Mouse (Mus musculus) adrenal gland, adult 8-10 months (tissue): Measurements from ENCODE around the gene Sept7. TPM values are rescaled to one million over a fixed set of nuclear protein-coding genes. Genes with fewer than 3 reads are reported as not detected.
"Not testable (repeated sequence)": the region's sequence is repeated elsewhere in the genome, so short reads cannot be mapped to it uniquely, and the experiment has no call there.

ENCODE experiments used
- DNase-seq: peaks from one replicate; pipeline ENCODE4 v3.0.0; 2022
- total RNA-seq, 4 experiments: library from RNA; stranded (reverse); gene quantifications; 2 replicates each; pipeline ENCODE4 v1.2.4; 2022

The Sept7 gene
- total RNA-seq, 4 experiments from 2014 or later: 98.7 to 122 (median 118) TPM

DNA sequence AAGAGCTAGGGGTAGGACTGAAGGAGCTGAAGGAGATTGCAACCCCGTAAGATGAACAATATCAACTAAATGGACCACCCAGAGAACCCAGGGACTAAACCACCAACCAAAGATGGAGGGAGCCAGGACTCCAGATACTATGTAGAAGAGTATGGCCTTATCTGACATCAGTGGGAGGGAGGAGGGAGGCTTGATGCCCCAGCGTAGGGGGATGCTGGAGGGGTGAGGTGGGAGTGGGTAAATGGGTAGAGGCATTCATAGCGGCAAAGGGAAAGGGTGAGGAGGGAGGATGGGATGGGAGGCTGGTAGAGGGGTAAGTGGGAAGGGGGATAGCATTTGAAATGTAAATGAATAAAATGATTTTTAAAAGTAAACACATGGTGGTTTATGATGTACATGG lies 8.2 kb downstream of the Sept7 start:
- no peak for DNase-seq

GRCm38 (mm10) chr9:25260979-25261378 lies 8.7 kb downstream of the Sept7 start:
- no peak for DNase-seq

DNA sequence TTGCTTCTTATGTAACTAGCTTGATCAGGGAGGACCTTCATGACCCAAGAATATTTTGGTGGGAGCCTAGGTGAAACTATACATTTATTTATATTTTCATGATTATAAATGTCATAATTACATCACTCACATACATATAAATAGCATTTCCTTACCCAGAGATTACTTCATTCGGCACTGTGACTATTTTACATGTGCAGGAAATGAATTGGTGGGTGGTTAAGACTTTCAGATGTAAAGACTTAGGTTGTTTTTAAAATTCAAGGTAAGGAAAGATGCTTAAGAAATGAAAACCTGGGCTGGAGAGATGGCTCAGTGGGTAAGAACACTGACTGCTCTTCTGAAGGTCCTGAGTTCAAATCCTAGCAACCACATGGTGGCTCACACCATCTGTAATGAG lies 9.8 kb downstream of the Sept7 start:
- DNase-seq: no peak

DNA sequence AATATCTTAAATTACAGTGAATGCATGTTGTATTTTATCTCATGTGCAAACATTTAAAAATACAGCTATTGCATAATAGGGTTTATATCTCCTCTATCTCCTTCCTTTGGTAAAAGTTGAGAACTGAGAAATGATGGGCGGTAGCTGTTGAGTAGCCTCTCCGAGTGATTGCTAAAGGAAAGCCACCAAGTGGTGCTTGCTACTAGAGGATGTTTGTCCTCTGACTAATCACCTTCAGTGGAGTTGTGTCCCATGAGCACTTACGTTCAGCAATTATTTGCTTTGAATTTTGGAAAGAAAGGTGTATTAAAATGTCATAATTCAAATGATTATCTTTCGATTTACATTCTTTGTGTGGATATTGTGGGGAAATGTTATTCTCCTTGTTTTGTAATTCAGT lies 13.6 kb downstream of the Sept7 start:
- no peak for DNase-seq

GRCm38 (mm10) chr9:25267133-25267532 lies 14.9 kb downstream of the Sept7 start:
- no peak for DNase-seq

DNA sequence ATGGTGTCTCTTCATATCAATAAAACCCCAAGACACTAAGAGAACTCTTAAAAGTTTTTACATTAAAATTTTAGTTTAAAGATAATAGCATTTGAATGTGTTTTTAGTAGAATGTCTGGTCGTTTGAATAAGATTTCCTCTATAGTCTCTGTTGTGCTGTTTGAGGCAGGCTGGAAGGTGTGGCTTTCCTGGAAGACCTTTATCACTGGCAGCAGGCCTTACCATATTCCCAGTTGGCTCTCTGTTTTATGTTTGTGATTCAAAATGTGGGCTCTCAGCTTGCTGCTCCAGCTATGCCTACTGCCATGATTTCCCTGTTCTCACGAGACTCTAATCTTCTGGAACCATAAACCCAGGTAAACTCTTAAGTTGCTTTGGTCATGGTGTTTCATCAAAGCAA lies 15.3 kb downstream of the Sept7 start:
- DNase-seq: no peak

- no peak for DNase-seq
These were observed 19.7 kb downstream of the Sept7 start for GRCm38 (mm10) chr9:25271902-25272301.

GRCm38 (mm10) chr9:25289796-25290195 lies 37.6 kb downstream of the Sept7 start:
- no peak for DNase-seq

DNA sequence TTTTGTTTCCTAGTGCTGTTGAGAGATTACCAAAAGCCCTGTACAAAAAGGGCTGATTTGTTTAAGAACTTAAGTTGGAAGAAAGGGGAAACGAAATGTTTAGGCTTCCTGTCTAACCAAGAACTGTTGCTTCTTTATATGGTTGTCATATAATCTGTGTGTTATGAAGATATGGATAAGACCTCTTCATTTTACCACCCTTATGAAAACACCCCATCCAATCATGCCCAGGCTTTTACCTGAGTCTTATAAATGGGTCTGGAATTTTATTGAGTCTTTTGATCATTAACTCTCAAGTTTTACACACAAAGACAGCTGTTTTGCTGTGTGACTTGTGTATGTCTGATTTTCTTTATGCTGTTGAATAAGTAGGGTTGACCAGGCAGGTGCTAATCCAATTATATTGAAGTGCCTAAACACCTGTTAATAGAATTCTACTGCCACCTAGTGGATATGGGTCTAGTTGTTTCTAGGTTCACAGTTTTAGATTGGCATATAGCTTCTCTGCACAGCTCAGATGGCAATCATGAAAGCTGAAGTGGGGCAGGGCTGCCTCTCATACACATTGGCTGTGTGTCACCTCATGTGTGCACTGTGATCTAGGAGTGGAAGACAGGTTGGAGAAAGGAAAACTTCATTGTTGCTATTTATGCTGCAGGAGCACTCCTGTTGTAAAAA lies 57.4 kb downstream of the Sept7 start:
- no peak for DNase-seq

DNA sequence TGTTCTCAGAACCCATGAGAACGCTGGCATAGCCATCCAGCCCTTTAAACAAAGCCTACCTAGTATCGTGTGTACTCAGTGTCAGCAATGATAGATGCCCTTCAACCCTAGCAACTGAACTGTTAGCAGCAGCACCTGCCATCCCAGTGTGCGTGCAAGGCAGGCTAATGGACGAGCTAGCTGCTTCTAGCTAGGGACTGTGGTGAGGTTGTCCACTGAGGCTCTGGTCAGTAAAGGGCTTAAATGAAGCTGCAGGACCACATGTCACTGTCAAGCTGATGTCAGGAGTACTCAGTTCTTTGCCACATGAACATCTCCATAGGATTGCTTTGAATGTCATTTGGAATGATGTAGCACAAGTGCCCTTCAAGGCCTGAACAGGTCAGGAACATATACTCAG lies 62.1 kb downstream of the Sept7 start:
- DNase-seq: no peak

DNA sequence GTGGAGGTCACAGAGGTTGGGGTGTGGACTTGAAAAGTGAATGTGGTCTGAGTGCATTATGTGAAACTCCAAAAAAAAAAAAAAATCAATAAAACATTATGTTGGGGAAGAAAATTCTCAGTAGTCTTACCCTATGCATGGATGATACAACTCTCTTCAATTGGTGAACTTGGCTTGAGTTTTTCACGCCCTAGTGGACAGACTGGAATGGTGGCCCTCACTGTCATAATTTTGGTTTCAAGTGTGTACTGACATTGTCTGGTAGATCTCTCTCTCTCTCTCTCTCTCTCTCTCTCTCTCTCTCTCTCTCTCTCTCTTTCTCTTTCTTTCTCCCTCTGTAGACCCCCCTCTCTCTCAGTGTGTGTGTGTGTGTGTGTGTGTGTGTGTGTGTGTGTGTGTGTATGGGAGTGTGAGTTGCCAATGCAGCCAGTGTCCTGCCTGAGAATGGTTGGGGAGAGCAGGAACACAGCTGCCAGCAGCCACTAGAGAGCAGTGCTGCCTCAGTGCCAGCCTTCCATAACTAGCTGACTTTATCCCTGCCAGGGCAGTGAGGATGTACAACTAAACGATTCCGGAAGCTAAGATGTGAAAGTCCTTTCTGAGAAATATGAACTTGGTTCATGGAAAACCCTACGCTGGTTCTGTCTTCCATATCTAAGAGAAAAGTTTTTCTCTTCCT lies 65.7 kb downstream of the Sept7 start:
- peak; percentile 32 for DNase-seq

DNA sequence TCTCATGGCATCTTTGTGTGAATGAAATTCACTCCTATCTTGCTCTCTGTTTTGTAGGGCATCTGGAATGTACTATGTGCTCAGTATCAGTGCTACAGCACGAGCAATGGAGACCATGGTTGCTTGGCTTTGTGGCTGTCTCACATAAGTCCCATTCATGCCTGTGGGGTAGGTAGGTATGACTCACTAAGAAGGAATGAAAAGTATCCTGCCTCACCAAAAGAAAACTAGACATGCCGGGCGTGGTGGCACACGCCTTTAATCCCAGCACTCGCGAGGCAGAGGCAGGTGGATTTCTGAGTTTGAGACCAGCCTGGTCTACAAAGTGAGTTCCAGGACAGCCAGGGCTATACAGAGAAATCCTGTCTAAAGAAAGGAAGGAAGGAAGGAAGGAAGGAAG lies 67.4 kb downstream of the Sept7 start:
- DNase-seq: not testable (repeated sequence)

- DNase-seq: no peak
These were observed 75.6 kb downstream of the Sept7 start for GRCm38 (mm10) chr9:25327727-25328370.

- DNase-seq: no peak
These were observed 76.9 kb downstream of the Sept7 start for GRCm38 (mm10) chr9:25328946-25329723.

- DNase-seq: no peak
These were observed 85.4 kb downstream of the Sept7 start for GRCm38 (mm10) chr9:25337436-25338198.

- no peak for DNase-seq
These were observed 88.2 kb downstream of the Sept7 start for GRCm38 (mm10) chr9:25340412-25340811.

GRCm38 (mm10) chr9:25353775-25354174 lies 101.5 kb downstream of the Sept7 start:
- no peak for DNase-seq

- peak; percentile 24 for DNase-seq
These were observed 103.6 kb downstream of the Sept7 start for GRCm38 (mm10) chr9:25355806-25356205.

- no peak for DNase-seq
These were observed 105.3 kb downstream of the Sept7 start for GRCm38 (mm10) chr9:25357589-25357988.

- DNase-seq: no peak
These were observed 105.8 kb downstream of the Sept7 start for GRCm38 (mm10) chr9:25358018-25358417.
